Comparison of ENCODE assay signal across 8 mouse cellular contexts in the genomic region with DNA sequence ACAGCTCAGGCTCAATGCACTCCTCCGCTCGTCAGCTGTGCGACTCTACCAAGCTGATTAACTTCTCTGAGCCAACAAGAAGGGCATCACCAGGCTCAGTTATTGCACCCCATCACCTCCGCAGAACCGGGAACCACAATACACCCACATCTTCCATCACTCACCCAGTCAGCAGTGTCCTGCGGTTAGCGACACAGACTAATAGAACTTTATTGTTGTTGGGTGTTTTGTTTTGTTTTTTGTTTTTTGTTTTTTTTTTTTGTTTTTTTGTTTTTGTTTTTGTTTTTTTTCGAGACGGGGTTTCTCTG. TPM values are rescaled to one million over a fixed set of nuclear protein-coding genes. Genes with fewer than 3 reads are reported as not detected.
DNase-seq lines count a peak whose midpoint lies in the region; ATAC-seq and TF ChIP-seq lines count a peak whose summit lies in the region.

Gene Creg2 (minus strand): TSS at position 234 of the 308 bp plus-strand sequence.

- peaks cover 7 to 10% of the 10 kb centered on the region in 2 experiments; a peak in 3 of 4 replicates for H3K4me1 ChIP-seq in heart, embryonic 14.5 days (ENCODE audit: control insufficient read depth in 2 of 2, insufficient read depth in 2 of 2, low read length in 2 of 2)
- peaks cover 0 to 9% of the 10 kb centered on the region in 2 experiments; a peak in 1 of 4 replicates for H3K4me1 ChIP-seq in ES-E14 (ENCODE audit: control insufficient read depth in 2 of 2, insufficient read depth in 2 of 2, low read length in 2 of 2, poor library complexity in 1 of 2)
- peaks cover 18% of the 10 kb centered on the region for H3K4me1 ChIP-seq in hindbrain, embryonic 12.5 days
- peaks cover 17% of the 10 kb centered on the region for H3K4me1 ChIP-seq in limb, embryonic 15.5 days

- ATAC-seq in heart, embryonic 14.5 days (ENCODE audit: insufficient number of reproducible peaks, insufficient read depth, low FRiP score, low read depth), result no peak
- peak; percentile 50 for ATAC-seq in hindbrain, embryonic 12.5 days (ENCODE audit: low FRiP score)
- ATAC-seq in limb, embryonic 15.5 days (ENCODE audit: insufficient number of reproducible peaks, low FRiP score, low TSS enrichment, low read depth), result no peak

- H3K4me2 ChIP-seq in heart, embryonic 14.5 days (ENCODE audit: low read length), result peak within 1 kb of the TSS; percentile 98
- peak within 1 kb of the TSS; percentile 99 for H3K4me2 ChIP-seq in hindbrain, embryonic 12.5 days (replicated peaks)
- peak within 1 kb of the TSS; percentile 99 for H3K4me2 ChIP-seq in limb, embryonic 15.5 days

- in situ Hi-C loops in ES-E14 (cut with MboI; ENCODE audit: low sequenced_read_pairs in 2 of 2, unreplicated experiment in 2 of 2), result no loop called here

- 36% methylated on average over 9 of the region's 9 CpGs for WGBS in heart, embryonic 14.5 days
- 38% methylated on average over 9 of the region's 9 CpGs for WGBS in hindbrain, embryonic 12.5 days
- WGBS in limb, embryonic 15.5 days, result 39% methylated on average over 9 of the region's 9 CpGs

- H3K4me3 ChIP-seq in heart, embryonic 14.5 days (ENCODE audit: control insufficient read depth in 1 of 2, insufficient read depth in 1 of 2, low read depth in 1 of 2, low read length in 2 of 2), result peak within 1 kb of the TSS; percentile 47 to 51
- H3K4me3 ChIP-seq in ES-E14 (ENCODE audit: insufficient read depth in 1 of 2, low read depth in 1 of 2, low read length in 2 of 2, poor library complexity in 1 of 2, severe bottlenecking in 1 of 2), result peak within 1 kb of the TSS; percentile 72 to 74
- peak within 1 kb of the TSS; percentile 60 for H3K4me3 ChIP-seq in hindbrain, embryonic 12.5 days
- peak within 1 kb of the TSS; percentile 52 for H3K4me3 ChIP-seq in limb, embryonic 15.5 days

- H3K9me3 ChIP-seq in heart, embryonic 14.5 days (ENCODE audit: control insufficient read depth, low read length), result no peaks in the 10 kb centered on the region
- H3K9me3 ChIP-seq in ES-E14 (ENCODE audit: control insufficient read depth, insufficient read depth, low read depth, low read length), result no peaks in the 10 kb centered on the region
- H3K9me3 ChIP-seq in hindbrain, embryonic 12.5 days (replicated peaks), result no peaks in the 10 kb centered on the region
- H3K9me3 ChIP-seq in limb, embryonic 15.5 days, result no peaks in the 10 kb centered on the region

- no peak for DNase-seq in heart, adult 11 months
- no peak for DNase-seq in ES-E14 (ENCODE audit: low read depth, low spot score)
- no peak for DNase-seq in retina, postnatal 1 day
- no peak for DNase-seq in urinary bladder, postnatal 36 days (ENCODE audit: low spot score in 2 of 2)
- DNase-seq in cerebellum, postnatal 36 days, result no peak

- no peak within 1 kb of the TSS for H3K27ac ChIP-seq in heart, embryonic 14.5 days (replicated peaks in 1 of 2; ENCODE audit: control insufficient read depth in 1 of 2, insufficient read depth in 1 of 2, low read depth in 2 of 2, low read length in 2 of 2)
- no peak within 1 kb of the TSS for H3K27ac ChIP-seq in ES-E14 (ENCODE audit: insufficient read depth, low read depth, low read length, poor library complexity, severe bottlenecking)
- H3K27ac ChIP-seq in hindbrain, embryonic 12.5 days, result no peak within 1 kb of the TSS
- H3K27ac ChIP-seq in limb, embryonic 15.5 days, result no peak within 1 kb of the TSS

- no peaks in the 10 kb centered on the region for H3K36me3 ChIP-seq in heart, embryonic 14.5 days (ENCODE audit: control insufficient read depth, insufficient read depth, low read length)
- no peaks in the 10 kb centered on the region for H3K36me3 ChIP-seq in ES-E14 (ENCODE audit: control insufficient read depth, insufficient read depth, low read length, poor library complexity, severe bottlenecking)
- no peaks in the 10 kb centered on the region for H3K36me3 ChIP-seq in hindbrain, embryonic 12.5 days
- H3K36me3 ChIP-seq in limb, embryonic 15.5 days, result no peaks in the 10 kb centered on the region

- H3K27me3 ChIP-seq in heart, embryonic 14.5 days (ENCODE audit: control insufficient read depth, insufficient read depth, low read length), result peaks cover 39% of the 10 kb centered on the region
- peaks cover 35% of the 10 kb centered on the region for H3K27me3 ChIP-seq in hindbrain, embryonic 12.5 days
- H3K27me3 ChIP-seq in limb, embryonic 15.5 days, result peaks cover 52% of the 10 kb centered on the region

- peak within 1 kb of the TSS; percentile 45; the same call in 1 of the 2 replicates for H3K9ac ChIP-seq in heart, embryonic 14.5 days (ENCODE audit: low read length)
- H3K9ac ChIP-seq in ES-E14 (ENCODE audit: insufficient read depth, low read depth, low read length, poor library complexity, severe bottlenecking), result peak within 1 kb of the TSS; percentile 51
- peak within 1 kb of the TSS; percentile 73 for H3K9ac ChIP-seq in hindbrain, embryonic 12.5 days
- peak within 1 kb of the TSS; percentile 23 for H3K9ac ChIP-seq in limb, embryonic 15.5 days

TF ChIP-seq in ES-E14, 5 proteins besides CTCF, POLR2A, EP300 and RAD21:
- no peak for TF ChIP-seq CHD2 (IDR thresholded peaks at IDR 0.05; ENCODE audit: low read depth, low read length)
- TF ChIP-seq MAFK (IDR thresholded peaks at IDR 0.05; ENCODE audit: insufficient read depth, low read depth, low read length), result no peak
- no peak for TF ChIP-seq ZNF384 (IDR thresholded peaks at IDR 0.05; ENCODE audit: low read depth, low read length)
- no peak for TF ChIP-seq HCFC1 (IDR thresholded peaks at IDR 0.05; ENCODE audit: borderline replicate concordance, insufficient read depth, low read length)
- no peak for TF ChIP-seq ZC3H11A (IDR thresholded peaks at IDR 0.05; ENCODE audit: borderline replicate concordance, low read depth, low read length)

RNA-seq across cellular contexts. Expression of gene Creg2, which starts in this region (rescaled TPM):
- polyA plus RNA-seq in heart, embryonic 14.5 days (2014; fragmentation: Nextera tagmentation; extraction: Ambion mirVana), result 0.03 and 0.05 TPM in 2 replicates
- 0.22 and 0.48 TPM in 2 replicates for total RNA-seq in ES-E14 (2012; rRNA removed)
- polyA plus RNA-seq in hindbrain, embryonic 12.5 days (2016; fragmentation: Nextera tagmentation; extraction: Ambion mirVana), result 2.0 and 2.3 TPM in 2 replicates
- 0.53 and 0.55 TPM in 2 replicates for polyA plus RNA-seq in limb, embryonic 15.5 days (2015; fragmentation: Nextera tagmentation; extraction: Ambion mirVana)

Comparison
In these comparisons a context has a peak if more than half of its experiments do, and no peak if none do; other contexts are left out.
1. H3K9ac ChIP-seq: peak in every context shown above with its lines; median percentile 73 in hindbrain, embryonic 12.5 days; 51 in ES-E14; 45 in heart, embryonic 14.5 days; 23 in limb, embryonic 15.5 days.